Mouse (Mus musculus) myocyte (in vitro differentiated cells): ENCODE data around the gene Usp30.

Experiments used
- CEBPB ChIP-seq: IDR thresholded peaks from 2 replicates; pipeline ENCODE4 v1.6.1; 2011; ENCODE audit warnings: mild to moderate bottlenecking, moderate library complexity; ENCODE audit not compliant: poor library complexity, insufficient read depth, severe bottlenecking
- MAX ChIP-seq: IDR thresholded peaks from one replicate; pipeline ENCODE4 v1.6.1; 2011; ENCODE audit warnings: low read depth, mild to moderate bottlenecking, control low read depth
- POLR2A ChIP-seq: IDR thresholded peaks from one replicate; pipeline ENCODE4 v1.6.1; 2011; ENCODE audit warnings: low read depth, mild to moderate bottlenecking, control low read depth, moderate library complexity; ENCODE audit not compliant: insufficient read length
- TCF12 ChIP-seq: IDR thresholded peaks from one replicate; pipeline ENCODE4 v1.6.1; 2011; ENCODE audit warnings: mild to moderate bottlenecking, control low read depth; ENCODE audit not compliant: poor library complexity, insufficient read depth, severe bottlenecking
- TCF3 ChIP-seq: IDR thresholded peaks from one replicate; pipeline ENCODE4 v1.6.1; 2011; ENCODE audit warnings: low read depth, control low read depth; ENCODE audit not compliant: insufficient read length

- no peak for TF ChIP-seq TCF12
- TF ChIP-seq CEBPB, result no peak
- TF ChIP-seq TCF3, result no peak
- no peak for TF ChIP-seq POLR2A
- TF ChIP-seq MAX, result no peak
Observed at GRCm38 (mm10) chr5:114161424-114161823, 96.2 kb downstream of the Usp30 start.
